Mouse (Mus musculus): ENCODE measurements around the gene 4931406P16Rik.

- TF ChIP-seq CTCF (IDR thresholded peaks at IDR 0.05; ENCODE audit: low read depth, low read length) (no peak), GATA1 (IDR thresholded peaks at IDR 0.05; ENCODE audit: borderline replicate concordance, low read length) (no peak), GATA2 (IDR thresholded peaks at IDR 0.05; ENCODE audit: borderline replicate concordance, low read depth, low read length) (no peak), POLR2AphosphoS5 (IDR thresholded peaks at IDR 0.05; ENCODE audit: insufficient replicate concordance, low read depth, low read length) (no peak), TAL1 (conservative IDR thresholded peaks at IDR 0.05; ENCODE audit: low read depth, low read length) (no peak)
Measured at GRCm38 (mm10) chr7:34317901-34318476, 4.6 kb upstream of the 4931406P16Rik start.
